Mouse (Mus musculus): ENCODE data around the gene Zfp853. TPM values are rescaled to one million over a fixed set of nuclear protein-coding genes. Genes with fewer than 3 reads are reported as not detected.

Gene Zfp853
- total RNA-seq, 4 experiments from 2014 or later, result 0.12 TPM; not detected in 3

DNA sequence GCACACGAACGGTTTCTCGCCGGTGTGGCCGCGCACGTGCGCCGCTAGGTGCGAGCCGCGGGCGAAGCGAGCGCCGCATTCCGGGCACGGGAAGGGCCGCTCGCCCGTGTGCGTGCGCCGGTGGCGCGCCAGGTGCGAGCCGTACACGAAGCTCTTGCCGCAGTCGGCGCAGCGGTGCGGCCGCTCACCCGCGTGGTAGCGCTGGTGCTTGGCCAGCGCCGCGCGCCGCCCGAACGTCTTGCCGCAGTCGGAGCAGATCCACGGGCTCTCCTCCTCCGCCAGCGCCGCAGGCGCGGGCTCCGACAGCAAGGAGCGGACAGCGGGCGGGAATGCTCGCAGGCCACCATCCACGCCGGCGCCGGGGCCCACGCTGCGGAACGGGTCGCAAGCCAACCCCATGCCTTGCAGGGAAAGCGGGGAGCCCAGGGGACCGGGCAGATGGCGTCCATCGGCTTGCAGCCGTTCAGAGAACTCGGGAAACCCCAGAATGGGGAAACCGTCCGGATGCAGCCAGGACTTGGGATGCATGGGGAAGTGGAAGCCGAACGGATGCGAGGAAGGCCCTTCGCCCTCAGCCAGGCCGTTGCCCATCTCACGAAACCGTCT, 39.4 kb downstream of the Zfp853 start:
- DNase-seq (ENCODE audit: low spot score), result no peak

DNA sequence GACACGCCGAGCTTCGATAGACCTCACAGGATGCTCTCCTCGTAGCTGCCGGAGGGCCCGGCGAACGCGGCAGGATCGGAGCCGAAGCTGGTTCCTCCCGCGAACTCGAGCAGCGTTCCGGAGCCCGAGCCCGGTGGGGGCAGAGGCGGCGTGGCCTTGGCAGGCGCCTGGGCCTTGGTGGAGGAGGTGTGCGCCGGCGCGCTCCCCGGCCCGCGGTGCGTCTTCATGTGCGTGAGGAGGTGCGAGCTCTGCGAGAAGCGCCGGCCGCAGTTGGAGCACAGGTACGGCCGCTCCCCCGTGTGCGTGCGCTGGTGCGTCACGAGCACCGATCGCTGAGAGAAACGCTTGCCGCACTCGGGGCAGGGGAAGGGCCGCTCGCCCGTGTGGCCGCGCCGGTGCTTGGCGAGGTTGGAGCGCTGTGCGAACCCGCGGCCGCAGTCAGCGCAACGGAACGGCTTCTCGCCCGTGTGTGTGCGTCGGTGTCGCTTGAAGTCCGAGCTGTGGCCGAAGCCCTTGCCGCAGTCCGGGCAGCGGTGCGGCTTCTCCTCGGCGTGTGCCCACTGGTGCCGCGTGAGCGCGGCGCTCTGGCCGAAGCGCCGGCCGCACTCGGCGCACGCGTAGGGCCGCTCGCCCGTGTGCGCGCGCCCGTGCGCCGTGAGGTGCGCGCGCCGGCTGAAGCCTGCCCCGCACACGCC, 40.1 kb downstream of the Zfp853 start:
- DNase-seq (ENCODE audit: low spot score), result no peak

DNA sequence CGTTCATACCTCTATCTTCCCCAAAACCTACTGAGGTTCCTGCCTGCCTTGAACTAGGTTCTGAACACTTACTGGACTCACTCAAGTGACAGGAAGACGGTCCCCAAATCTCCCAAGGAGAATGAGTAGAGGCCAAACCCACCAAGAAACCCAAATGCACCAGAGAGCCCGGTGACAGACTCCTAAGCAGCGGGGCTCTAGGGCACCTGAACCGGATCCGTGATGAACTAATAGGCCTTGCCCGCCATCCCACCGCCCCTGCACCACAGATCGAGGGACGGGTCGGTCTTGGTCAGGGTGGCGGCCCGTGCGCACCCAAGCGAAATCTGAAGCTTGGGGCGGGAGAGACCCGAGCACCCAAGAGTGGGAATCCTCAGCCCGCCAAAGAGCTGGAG, 40.6 kb downstream of the Zfp853 start:
- DNase-seq (ENCODE audit: low spot score), result no peak

DNA sequence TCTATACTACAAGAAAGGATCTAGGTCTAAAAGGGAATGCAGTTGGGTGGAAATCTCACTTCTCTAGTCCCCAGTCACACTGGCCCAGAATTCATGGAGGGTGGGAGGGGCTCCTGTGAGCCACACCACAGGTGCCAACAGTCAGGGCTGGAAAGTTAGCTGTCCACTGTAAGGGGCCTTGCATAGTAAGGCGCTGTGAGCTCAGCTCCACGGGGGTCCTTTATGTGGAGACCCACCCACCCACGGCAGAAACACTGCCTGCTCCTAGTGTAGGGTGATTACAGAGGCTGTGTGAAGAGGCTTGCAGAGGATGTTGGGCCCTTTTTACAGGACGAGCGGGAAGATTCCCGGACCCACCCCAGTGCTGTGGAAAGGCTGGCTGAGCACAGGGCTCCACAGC, 41.4 kb downstream of the Zfp853 start:
- DNase-seq (ENCODE audit: low spot score), result no peak

DNA sequence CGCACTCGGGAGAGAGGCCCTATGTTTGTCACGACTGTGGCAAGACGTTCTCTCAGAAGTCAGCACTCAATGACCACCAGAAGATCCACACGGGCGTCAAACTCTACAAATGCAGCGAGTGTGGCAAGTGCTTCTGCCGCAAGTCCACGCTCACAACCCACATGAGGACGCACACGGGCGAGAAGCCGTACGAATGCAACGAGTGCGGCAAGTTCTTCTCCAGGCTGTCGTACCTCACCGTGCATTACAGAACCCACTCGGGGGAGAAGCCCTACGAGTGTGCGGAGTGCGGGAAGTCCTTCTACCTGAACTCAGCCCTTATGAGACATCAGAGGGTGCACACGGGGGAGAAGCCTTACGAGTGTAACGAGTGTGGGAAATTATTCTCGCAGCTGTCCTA, 48.5 kb downstream of the Zfp853 start:
- DNase-seq (ENCODE audit: low spot score), result no peak

Other genes with a start within 250 kb of the Zfp853 start
- 10 to 100 TPM; 22.2 to 24.3 (median 24.0) TPM for gene Rnf216, start 180.6 kb downstream of the Zfp853 start, total RNA-seq (2022)
- gene Olfr718-ps1, start 146.0 kb downstream of the Zfp853 start, total RNA-seq (2022), result not detected
- 1 to 10 TPM; 3.2 to 4.6 (median 4.0) TPM for gene Rbak, start 112.8 kb downstream of the Zfp853 start, total RNA-seq (2022)
- gene Spdye4b, start 112.6 kb downstream of the Zfp853 start, total RNA-seq (2022), result not detected
- gene Spdye4a, start 66.7 kb downstream of the Zfp853 start, total RNA-seq (2022), result not detected
- gene Zfp12, start 58.5 kb downstream of the Zfp853 start, total RNA-seq (2022), result 1 to 10 TPM; 8.7 to 9.6 (median 9.2) TPM
- gene Zfp316, start 23.6 kb downstream of the Zfp853 start, total RNA-seq (2022), result 1 to 10 TPM; 5.1 to 6.4 (median 5.5) TPM
- gene E130309D02Rik, start 21.7 kb upstream of the Zfp853 start, total RNA-seq (2022), result 10 to 100 TPM; 13.4 to 20.7 (median 16.7) TPM
- 10 to 100 TPM; 21.0 to 32.2 (median 28.6) TPM for gene Zdhhc4, start 35.6 kb upstream of the Zfp853 start, total RNA-seq (2022)
- gene Grid2ip, start 63.7 kb upstream of the Zfp853 start, total RNA-seq (2022), result not detected
- gene Kdelr2, start 110.2 kb upstream of the Zfp853 start, total RNA-seq (2022), result 10 to 100 TPM; 45.0 to 54.2 (median 49.3) TPM
- gene Daglb, start 171.0 kb upstream of the Zfp853 start, total RNA-seq (2022), result 1 to 10 TPM; 8.1 to 9.3 (median 8.8) TPM
- gene Rac1, start 234.4 kb upstream of the Zfp853 start, total RNA-seq (2022), result 100 to 1,000 TPM; 207 to 235 (median 219) TPM

All from heart, adult 8-10 months (tissue).